Mouse (Mus musculus) liver, adult (tissue): ENCODE results near the gene Mrpl38.

Source experiments
- GATA4 ChIP-seq: IDR thresholded peaks from 2 replicates; pipeline ENCODE4 v1.6.1; 2014; ENCODE audit warnings: mild to moderate bottlenecking, low read length; ENCODE audit not compliant: insufficient replicate concordance

The Mrpl38 gene

DNA sequence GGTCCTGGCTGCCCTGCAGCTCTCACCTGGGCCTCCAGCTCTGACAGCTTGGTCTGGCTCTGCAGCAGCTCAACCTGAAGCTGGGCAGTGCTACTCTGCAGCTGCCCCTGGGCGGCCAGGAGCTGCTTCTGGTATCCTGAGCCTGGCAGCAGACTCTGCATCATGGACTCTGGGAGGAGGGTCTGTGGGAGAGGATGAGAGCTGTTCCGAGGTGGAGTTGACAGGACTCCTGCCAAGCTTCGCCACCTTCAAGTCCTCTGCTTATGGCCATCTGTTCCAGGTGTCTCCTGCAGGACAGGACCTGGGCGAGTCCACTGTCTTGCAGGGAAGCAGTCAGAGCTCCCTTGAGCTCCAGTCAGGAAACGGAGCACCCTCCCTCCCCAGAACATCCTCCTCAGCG is 10.7 kb upstream of the Mrpl38 start:
- no peak for TF ChIP-seq GATA4

DNA sequence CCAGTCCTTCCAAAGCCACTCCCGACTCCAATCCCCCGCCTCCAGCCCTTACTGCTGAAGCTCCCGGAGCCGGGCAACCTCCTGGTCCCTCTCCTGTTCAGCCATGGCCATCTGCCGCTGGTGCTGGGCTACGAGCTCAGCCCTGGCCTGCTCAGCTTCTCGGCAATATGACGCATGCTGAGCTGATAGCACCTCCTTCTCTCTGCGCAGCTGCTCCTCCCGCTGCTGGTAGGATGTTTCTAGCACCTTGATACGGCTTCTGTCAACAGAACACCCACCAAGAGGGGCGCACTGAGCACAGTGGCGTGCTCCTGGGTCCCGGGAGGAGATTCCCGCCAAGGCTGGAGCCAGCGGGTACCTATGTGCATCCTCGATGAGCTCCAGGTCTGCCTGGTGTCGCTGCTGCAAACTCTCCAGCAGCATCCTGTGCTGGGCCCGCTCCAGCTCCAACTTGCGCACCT is 10.1 kb upstream of the Mrpl38 start:
- TF ChIP-seq GATA4 = no peak

DNA sequence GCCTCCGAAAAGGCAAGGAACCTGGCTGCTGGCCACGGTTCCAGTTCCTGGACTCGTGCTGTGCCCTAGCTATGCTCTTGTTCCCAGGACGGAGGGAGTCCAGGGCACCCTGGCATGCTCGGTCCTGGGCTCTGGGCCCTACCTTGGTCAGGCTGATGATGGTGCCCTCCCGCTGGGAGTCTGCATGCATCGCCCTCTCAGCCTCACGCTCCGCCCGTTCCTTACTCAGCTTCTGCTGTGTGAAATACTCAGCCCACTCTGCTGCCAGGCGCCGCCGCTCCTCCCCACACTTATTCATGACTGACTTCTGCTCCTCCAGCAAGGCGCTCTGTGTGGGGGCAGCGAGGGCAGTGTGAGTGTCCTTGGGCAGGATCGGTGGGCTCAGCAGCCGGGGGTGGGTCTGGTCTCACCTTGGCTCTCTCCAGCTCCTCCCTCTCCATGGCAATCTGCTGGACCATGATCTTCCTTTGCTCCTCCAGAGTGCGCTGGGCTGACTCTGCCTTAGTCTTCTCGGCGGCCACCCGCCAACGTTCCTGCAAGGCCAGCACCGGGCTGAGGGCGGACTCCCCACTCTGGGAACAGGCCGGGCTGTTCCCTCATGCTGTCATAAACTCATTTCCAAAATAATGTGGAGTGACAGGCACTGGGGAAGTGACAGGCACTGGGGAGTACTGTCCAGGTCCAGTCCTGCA is 7.8 kb upstream of the Mrpl38 start:
- TF ChIP-seq GATA4 = no peak

DNA sequence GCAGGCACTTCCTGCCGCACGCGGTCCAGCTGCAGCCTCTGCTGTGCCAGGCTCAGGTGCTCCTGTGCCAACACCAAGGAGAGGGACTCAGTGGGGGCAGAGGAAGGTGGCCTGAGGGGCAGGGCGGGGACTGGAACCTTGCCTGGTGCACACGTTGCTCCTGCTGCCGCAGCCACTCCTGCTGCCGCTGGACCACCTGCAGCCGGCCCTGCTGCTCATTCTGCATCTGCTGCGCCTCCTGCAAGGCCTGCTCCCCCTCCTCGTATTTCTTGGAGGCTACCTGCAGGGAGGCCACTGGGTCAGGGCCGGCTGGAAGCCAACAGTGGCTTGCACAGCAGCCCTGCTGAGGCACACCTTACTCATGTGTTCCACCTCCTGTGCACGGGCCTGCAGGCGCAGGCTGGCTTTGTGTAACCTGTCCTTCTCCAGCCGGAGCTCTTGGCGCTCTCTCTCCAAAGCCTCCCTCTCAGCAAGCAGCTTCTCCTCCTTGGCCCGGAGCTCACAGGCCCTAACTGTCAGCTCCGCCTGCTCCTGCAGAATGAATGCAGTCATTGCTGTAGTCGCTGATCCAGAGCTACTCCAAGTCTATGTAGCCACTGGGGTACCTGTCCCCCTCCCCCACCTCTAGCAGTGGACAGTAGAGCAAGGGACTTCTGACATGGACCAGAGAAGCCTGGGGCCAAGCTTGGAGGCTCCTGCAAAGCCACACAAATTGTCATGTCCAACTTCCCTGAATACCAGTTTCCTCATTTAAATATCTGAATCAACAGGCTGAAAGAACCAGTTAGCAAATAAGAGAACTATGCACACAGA is 7.0 kb upstream of the Mrpl38 start:
- no peak for TF ChIP-seq GATA4

DNA sequence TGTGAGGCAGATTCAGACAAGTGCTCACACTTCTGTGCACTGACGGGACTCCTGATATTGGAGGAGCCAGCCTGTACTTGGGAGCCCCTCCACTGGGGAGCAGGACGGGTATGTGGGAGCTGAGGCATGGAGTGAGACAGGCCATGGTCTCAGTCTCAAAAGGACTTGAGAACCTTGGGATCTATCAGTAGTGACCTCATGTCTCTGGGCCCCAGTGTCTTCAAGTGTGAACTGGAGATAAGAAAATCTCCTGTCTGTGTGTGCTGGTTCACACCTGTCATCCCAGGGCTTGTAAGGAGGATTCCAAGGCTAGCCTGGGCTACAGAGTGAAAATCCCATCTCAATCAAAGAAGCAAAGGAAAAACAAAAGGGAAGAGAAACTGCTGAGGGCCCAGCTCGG is 4.8 kb upstream of the Mrpl38 start:
- TF ChIP-seq GATA4 = no peak

DNA sequence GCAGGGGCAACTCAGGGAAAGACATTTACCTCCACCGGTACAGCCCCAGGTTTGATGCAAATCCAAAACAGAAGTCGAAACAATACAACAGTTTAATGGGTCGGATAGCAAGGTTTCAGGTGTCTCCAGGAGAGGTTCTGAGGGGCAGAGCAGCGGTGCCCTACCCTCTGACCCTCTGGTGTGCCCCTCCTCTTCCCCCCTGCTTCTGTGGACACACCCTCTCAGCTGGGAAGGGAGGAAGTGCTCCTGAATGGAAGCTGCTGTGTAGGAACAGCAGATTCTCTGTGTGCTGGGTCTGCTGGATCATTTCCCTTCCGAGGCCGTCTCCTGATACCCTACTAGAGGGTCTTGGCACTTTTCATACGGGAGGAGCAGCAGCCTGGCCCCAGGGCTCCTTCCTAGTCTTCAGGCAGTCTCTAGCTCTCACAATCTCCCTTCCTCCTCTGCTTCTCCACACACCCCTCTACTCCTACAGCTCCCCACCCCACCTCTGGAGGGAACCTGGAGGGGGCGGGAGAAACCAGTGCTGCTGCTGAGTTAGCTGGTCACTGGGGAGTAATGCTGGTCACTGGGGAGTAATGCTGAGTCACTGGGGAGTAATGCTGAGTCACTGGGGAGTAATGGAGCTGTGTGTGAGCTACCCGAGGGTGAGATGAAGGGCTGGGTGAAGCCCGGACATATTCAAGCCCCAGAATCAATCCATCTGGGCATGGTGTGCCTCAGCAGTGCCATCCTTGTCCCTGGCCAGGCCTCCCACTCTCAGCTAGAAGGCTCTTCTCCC is 3.7 kb upstream of the Mrpl38 start:
- no peak for TF ChIP-seq GATA4

DNA sequence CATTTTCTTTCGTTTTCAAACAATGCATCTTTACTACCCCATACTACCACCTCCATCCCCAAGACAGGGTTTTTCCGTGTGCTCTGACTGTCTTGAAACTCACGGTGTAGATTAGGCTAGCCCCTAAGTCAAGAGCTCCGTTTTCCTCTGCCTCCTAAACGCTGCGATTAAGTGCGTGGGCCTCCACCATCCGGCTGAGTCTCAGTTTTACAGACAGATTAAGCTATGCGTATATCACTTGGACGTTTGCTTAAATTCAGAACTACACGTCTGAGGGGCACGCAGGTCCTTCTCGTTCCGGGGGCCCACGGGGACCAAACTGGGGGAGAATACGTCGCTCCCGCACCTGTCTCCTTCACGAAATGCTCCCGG is 586 bp downstream of the Mrpl38 start:
- TF ChIP-seq GATA4 = no peak

DNA sequence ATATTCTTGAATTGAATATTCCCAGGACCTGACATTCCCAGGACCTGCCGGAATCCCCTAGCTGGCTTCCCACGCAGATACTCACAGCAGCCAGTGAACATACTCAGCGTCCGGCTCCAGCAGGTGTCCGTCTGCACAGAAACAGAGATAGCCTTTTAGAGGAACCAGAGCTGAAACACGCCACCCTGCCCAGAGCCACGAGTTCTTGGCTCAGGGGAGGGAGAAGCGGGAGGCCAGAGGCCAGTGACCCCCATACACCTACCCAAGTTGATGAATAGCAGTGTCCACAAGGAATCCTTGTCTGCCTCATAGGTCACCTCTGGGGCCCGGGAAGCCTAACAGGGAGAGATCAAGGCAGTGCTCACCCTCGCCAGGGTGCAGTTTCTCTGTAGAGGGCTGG is 4.5 kb downstream of the Mrpl38 start:
- TF ChIP-seq GATA4 = no peak

DNA sequence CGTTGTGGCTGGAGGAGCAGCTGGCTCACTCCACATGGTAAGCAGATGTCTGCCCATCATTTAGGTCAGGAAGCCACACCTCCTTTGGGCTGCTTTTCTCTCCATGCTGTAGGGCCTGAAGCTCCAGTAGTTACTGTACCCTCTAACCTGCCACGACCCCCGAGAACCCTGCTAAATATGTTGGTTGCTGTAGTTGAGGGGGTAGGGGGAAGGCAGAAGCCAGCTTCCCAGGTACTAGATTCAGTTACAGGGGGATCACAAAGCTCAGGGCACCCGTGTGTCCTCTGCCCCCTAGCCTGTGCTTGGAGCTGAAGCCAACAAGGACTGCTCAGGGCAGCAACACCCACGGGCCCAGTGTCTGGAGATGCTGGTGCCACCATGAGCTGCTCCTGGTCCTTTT is 5.2 kb downstream of the Mrpl38 start:
- TF ChIP-seq GATA4 = no peak

DNA sequence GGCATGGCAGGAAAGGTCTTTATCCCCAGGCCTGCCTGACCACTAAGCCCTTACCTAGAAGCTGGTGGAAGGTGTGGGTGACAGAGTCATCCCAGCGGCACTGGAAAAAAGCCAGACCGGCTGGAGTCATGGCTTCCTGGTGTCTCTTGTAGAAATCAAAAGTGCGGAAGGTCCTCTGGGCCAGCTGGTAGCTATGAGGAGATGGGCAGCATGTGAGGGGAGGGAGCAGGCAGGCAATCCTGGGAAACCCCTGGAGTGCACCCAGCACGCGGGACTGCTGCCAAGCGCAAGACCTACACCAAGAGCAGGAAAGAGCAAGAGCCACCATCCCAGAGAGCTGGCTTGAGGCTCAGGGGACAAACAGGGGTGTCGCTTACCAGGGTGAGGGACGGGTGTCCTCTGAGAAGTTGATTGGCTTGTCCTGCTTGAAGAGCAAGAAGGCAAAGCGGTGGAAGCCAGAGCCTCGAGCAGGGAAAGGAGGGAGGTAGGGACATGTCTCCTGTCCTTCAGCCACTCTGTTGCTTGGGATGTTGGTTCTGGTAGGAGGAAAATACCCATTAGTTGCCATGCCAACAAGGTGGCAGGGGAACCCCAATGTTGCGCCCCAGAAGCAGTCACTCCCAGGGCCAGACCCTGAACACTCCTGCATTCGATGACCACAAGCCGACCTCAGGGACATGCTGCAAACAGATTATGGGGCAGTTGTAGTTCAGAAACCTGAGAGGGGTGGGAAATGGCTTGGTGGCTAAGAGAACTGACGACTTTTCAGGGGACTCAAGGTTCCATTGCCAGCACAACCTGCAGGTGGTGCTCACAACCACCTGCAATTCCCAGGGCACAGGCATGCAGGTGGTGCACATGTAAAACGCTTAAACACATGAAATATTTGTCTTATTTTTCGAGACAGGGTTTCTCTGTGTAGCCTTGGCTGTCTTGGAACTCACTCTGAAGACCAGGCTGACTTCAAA is 6.0 kb downstream of the Mrpl38 start:
- TF ChIP-seq GATA4 = no peak

DNA sequence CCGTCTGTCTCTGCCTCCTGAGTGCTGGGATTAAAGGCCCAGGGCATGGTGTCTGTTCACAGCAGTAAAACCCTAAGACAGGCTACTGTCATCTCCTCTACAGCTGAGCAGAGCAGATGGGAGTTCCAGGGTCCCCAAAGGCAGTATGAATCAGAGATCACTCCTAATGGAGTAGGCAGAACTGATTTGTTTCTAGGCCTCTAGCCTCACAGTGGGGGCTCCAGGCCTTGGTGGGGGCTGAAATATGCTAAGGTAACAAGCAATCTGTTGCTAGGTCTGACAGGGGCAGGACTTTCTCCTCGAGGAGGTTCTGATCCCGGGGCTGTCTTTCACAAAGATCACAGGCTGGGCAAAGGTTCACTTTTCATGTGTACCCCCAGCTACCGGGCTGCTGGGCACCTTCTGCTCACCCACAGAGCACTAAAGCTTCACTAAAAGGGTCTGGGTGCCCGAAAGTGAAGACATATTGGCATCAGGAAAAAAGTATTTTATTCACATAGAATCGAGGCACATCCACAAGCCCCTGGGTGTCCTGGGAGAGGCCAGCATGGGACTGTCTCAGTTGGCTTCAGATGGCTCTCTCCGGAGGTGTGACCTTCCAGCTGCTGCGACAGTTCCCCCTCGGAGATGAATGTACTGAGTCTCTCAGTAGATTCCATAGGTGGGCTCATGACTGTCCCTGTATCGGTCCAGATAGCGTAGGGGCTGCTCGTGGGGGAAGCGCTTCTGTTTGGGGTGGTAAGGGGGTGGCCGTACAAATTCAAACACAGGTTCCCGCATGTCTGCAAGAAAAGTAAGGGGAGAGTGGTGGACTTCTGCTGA is 7.1 kb downstream of the Mrpl38 start:
- TF ChIP-seq GATA4 = no peak

DNA sequence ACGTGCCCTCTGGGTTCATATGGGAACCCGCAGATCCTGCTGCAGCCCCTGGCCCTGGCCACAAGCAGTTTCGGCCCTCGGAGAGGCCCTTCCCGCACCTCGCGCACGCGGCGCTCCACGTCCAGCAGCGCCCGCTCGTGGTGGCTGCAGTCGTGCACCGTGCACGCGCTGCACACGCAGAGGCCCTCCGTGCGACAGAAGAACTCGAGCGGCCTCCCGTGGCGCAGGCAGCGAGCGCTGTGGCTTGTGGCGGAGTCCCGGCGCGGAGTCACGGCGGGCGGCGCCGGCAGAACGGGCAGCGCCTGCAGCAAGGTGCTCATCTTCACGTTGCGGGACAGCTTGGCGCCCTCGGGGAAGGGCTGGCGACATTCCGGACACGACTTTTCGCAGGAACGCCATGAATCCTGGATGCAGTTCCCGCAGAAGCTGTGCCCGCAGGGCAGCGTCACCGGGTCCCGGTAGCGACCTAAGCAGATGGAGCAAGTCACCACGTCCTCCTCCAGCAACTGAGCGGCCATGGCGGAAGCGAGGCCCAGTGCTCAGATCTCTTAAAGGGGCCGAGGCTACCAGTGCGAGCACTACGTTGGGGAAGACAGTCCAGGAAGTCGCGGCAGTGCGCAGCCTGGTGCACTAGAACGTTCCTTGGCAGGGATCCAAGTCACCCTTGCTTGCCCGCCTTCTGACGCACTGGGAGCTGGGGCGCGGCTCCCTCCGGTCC is 8.0 kb downstream of the Mrpl38 start, which contains the start of gene Trim65:
Trim65 (minus strand) TSS at position 641 of the 718 bp plus-strand sequence.
- no peak; the same call in 1 of the 2 replicates for TF ChIP-seq GATA4

DNA sequence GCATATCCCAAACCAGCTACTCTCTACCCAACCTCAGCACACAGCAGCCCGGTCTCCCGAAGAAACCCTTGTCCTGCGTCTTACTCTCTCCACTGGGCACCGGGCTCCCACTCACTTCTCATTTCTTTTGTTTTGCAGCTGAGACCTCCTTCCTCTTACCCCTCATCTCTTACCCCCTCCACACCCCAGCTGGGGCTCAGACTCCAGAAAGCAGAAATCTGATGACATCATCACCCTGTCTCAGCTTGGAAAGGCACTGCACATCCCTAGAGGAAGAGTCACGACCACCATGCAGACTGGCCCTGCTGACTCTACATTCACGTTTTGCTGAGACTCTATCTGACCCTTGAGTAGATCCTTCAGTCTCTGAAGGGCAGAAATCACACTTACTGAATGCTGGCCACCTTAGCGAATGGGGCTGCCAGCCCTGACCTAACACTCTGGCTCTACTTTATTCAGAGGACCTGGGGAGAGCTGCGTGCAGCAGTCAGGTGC is 8.6 kb downstream of the Mrpl38 start:
- no peak for TF ChIP-seq GATA4
